Mouse (Mus musculus): ENCODE measurements around the gene Pdk2.

DNA sequence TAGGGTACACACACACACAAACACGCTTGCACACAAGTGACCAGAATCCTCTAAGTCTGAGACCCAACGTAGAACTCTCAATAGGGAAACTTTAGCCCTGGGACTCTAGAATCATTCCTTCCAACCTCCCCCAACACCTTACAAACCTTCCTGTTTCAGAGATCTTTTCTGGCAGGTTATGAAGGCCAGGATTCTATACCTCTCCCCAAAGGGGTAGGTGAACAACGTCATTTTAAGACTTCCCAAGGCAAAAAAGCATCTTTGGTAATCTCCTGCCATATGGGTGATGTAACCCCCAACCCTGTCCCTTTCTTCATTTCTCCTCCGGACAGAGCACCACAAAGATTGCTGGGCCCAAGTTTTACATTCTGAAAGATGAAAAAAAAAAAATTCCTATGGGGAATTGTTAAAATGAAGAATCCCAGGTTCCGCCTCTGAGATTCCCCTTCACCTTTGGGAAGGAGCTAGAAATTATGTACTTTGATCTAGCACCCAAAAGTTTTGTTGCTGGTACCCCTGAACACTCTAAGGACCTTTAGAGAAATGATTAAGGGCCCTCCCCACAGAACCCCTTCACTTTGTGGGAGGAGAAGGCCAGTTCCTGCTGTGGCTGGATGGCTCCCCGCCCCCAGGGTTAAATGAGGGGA lies 50.9 kb downstream of the Pdk2 start:
- TF ChIP-seq CTCF (IDR thresholded peaks at IDR 0.05; ENCODE audit: extremely low read depth, insufficient read depth, low read length) (no peak), POLR2A (IDR thresholded peaks at IDR 0.05; ENCODE audit: extremely low read depth, insufficient read depth, low read length) (no peak)

Measured in cortical plate, adult 2 months (tissue).